Mouse (Mus musculus) embryonic fibroblast, embryonic 13.5 days (primary cell): ENCODE results near the gene Vsig10l.

Source experiments
- CTCF ChIP-seq: IDR thresholded peaks from 2 replicates; pipeline ENCODE4 v1.5.1; 2011; ENCODE audit warnings: mild to moderate bottlenecking, control low read depth, low read length, moderate library complexity, borderline replicate concordance; ENCODE audit not compliant: insufficient read depth
- POLR2A ChIP-seq: IDR thresholded peaks from 2 replicates; pipeline ENCODE4 v1.6.1; 2011; ENCODE audit warnings: low read depth, mild to moderate bottlenecking, control low read depth, low read length, moderate library complexity

GRCm38 (mm10) chr7:43515076-43515475, 52.1 kb downstream of the Vsig10l start:
- TF ChIP-seq CTCF (no peak), POLR2A (no peak)
